Mouse (Mus musculus) liver, embryonic 16.5 days (tissue): ENCODE results near the gene Stra6l. TPM values are rescaled to one million over a fixed set of nuclear protein-coding genes. Genes with fewer than 3 reads are reported as not detected.
A peak's percentile ranks its signal among the peaks of the same experiment; 100 is the strongest.

Experiments
- ATAC-seq: fragments of 200-750 bp; cut with Nextera tagmentation; 2 replicates; pipeline ENCODE4 v1.8.0; 2017; ENCODE audit warnings: low read depth, mild to moderate bottlenecking, moderate number of reproducible peaks, moderate library complexity
- H3K27ac ChIP-seq: fragments of 300-500 bp; sonication (generic); 2 replicates; pipeline ENCODE4 v1.5.1; 2014; ENCODE audit warnings: mild to moderate bottlenecking, low read length
- H3K27me3 ChIP-seq: fragments of 300-500 bp; sonication (generic); 2 replicates; pipeline ENCODE4 v1.6.1; 2014; ENCODE audit warnings: low read depth, low read length, mixed read lengths; ENCODE audit not compliant: control insufficient read depth, insufficient read depth
- H3K36me3 ChIP-seq: fragments of 300-500 bp; sonication (generic); 2 replicates; pipeline ENCODE4 v1.6.1; 2014; ENCODE audit warnings: mild to moderate bottlenecking; ENCODE audit not compliant: control insufficient read depth, insufficient read depth
- H3K4me1 ChIP-seq: fragments of 300-500 bp; sonication (generic); 2 replicates; pipeline ENCODE4 v1.6.1; 2014; ENCODE audit warnings: low read depth, low read length, mixed read lengths; ENCODE audit not compliant: control insufficient read depth
- H3K4me2 ChIP-seq: fragments of 300-500 bp; sonication (generic); 2 replicates; pipeline ENCODE4 v1.6.1; 2014; ENCODE audit warnings: low read depth, low read length, mixed read lengths
- H3K4me3 ChIP-seq: fragments of 300-500 bp; sonication (generic); 2 replicates; pipeline ENCODE4 v1.5.1; 2014; ENCODE audit warnings: low read depth, mild to moderate bottlenecking, low read length
- H3K9ac ChIP-seq: fragments of 300-500 bp; sonication (generic); 2 replicates; pipeline ENCODE4 v1.6.1; 2014; ENCODE audit warnings: low read depth, low read length
- H3K9me3 ChIP-seq: fragments of 300-500 bp; sonication (generic); replicated peaks from 2 replicates; pipeline ENCODE4 v1.6.1; 2016; ENCODE audit warnings: low read length; ENCODE audit not compliant: control insufficient read depth
- WGBS: fragments of 180-500 bp; shearing (Covaris S2); extraction: QIAGEN DNeasy Blood & Tissue Kit; methylation state at CpG from one replicate; pipeline ENCODE4 v1.1.7; 2014; ENCODE audit not compliant: insufficient replicate concordance; 5-methylcytosine and 5-hydroxymethylcytosine counted together
- polyA plus RNA-seq: library from polyadenylated mRNA; unstranded; fragments of >200 nt; fragmentation: Nextera tagmentation; extraction: Ambion mirVana; gene quantifications from 2 replicates; pipeline ENCODE4 v1.2.1, GENCODE M21; 2015

Stra6l gene
- 8.2 and 9.4 TPM in 2 replicates for polyA plus RNA-seq

GRCm38 (mm10) chr4:45848109-45848824, at the start of gene Stra6l:
Gene Stra6l, plus strand, starts transcription at chr4:45848664.
- no peak for ATAC-seq

GRCm38 (mm10) chr4:45798964-45799363, 49.5 kb upstream of the Stra6l start, which contains the start of gene Aldh1b1:
Gene Aldh1b1, plus strand, starts transcription at chr4:45799022.
- Histone ChIP-seq H3K9me3 (no peaks in the 10 kb centered on the region), H3K27me3 (no peaks in the 10 kb centered on the region), H3K27ac (peak within 1 kb of the TSS; percentile 52; the same call in 1 of the 2 replicates), H3K4me1 (peaks cover 3% of the 10 kb centered on the region), H3K36me3 (no peaks in the 10 kb centered on the region), H3K4me3 (peak within 1 kb of the TSS; percentile 58), H3K9ac (peak within 1 kb of the TSS; percentile 54), H3K4me2 (peak within 1 kb of the TSS; percentile 56)
- peak; percentile 80 for ATAC-seq
- WGBS, result under 1% methylated on average over 26 of the region's 26 CpGs

More at GRCm38 (mm10) chr4:45848109-45848824, at the start of gene Stra6l:
- peak within 1 kb of the TSS; percentile 46 for H3K4me3 ChIP-seq
- no peaks in the 10 kb centered on the region; the same call in none of the 2 replicates for H3K4me1 ChIP-seq
- WGBS, result 20% methylated on average over 10 of the region's 10 CpGs
- H3K27ac ChIP-seq, result peak within 1 kb of the TSS; percentile 74
- H3K4me2 ChIP-seq, result peak within 1 kb of the TSS; percentile 24
- no peaks in the 10 kb centered on the region for H3K36me3 ChIP-seq
- peak within 1 kb of the TSS; percentile 1; the same call in 1 of the 2 replicates for H3K9ac ChIP-seq
- no peaks in the 10 kb centered on the region for H3K27me3 ChIP-seq
- H3K9me3 ChIP-seq, result no peaks in the 10 kb centered on the region

GRCm38 (mm10) chr4:45799956-45800537, 48.4 kb upstream of the Stra6l start:
- peak overlapping the region; percentile 32 for H3K4me3 ChIP-seq
- H3K4me1 ChIP-seq, result peaks cover 3% of the 10 kb centered on the region
- H3K27ac ChIP-seq, result peak overlapping the region; percentile 82
- no peak for ATAC-seq
- H3K9me3 ChIP-seq, result no peaks in the 10 kb centered on the region
- no peaks in the 10 kb centered on the region for H3K36me3 ChIP-seq
- H3K27me3 ChIP-seq, result no peaks in the 10 kb centered on the region
- H3K4me2 ChIP-seq, result peak overlapping the region; percentile 56; the same call in 1 of the 2 replicates
- WGBS, result 21% methylated on average over 3 of the region's 3 CpGs
- H3K9ac ChIP-seq, result no peak overlapping the region; the same call in 1 of the 2 replicates

- Histone ChIP-seq H3K27ac (no peak overlapping the region), H3K9ac (no peak overlapping the region), H3K4me3 (no peak overlapping the region), H3K36me3 (no peaks in the 10 kb centered on the region), H3K9me3 (no peaks in the 10 kb centered on the region), H3K4me1 (peaks cover 3% of the 10 kb centered on the region), H3K4me2 (no peak overlapping the region), H3K27me3 (no peaks in the 10 kb centered on the region)
- no peak for ATAC-seq
- WGBS, result 74% methylated on average over 14 of the region's 14 CpGs
Observed at GRCm38 (mm10) chr4:45802900-45803299, 45.6 kb upstream of the Stra6l start.

- no peak for ATAC-seq
- 43% methylated on average over 7 of the region's 7 CpGs for WGBS
Observed at GRCm38 (mm10) chr4:45808034-45808433, 40.4 kb upstream of the Stra6l start.

GRCm38 (mm10) chr4:45811250-45811649, 37.2 kb upstream of the Stra6l start:
- no peak for ATAC-seq
- H3K9me3 ChIP-seq, result no peaks in the 10 kb centered on the region
- 20% methylated on average over 8 of the region's 8 CpGs for WGBS

More at GRCm38 (mm10) chr4:45808034-45808433, 40.4 kb upstream of the Stra6l start:
- H3K4me1 ChIP-seq, result no peaks in the 10 kb centered on the region
- H3K4me3 ChIP-seq, result no peak overlapping the region
- H3K9me3 ChIP-seq, result no peaks in the 10 kb centered on the region
- no peaks in the 10 kb centered on the region for H3K27me3 ChIP-seq
- H3K9ac ChIP-seq, result no peak overlapping the region
- H3K4me2 ChIP-seq, result no peak overlapping the region
- no peaks in the 10 kb centered on the region for H3K36me3 ChIP-seq
- H3K27ac ChIP-seq, result no peak overlapping the region

GRCm38 (mm10) chr4:45815542-45815941, 32.9 kb upstream of the Stra6l start:
- Histone ChIP-seq H3K9ac (no peak overlapping the region), H3K36me3 (no peaks in the 10 kb centered on the region), H3K4me1 (no peaks in the 10 kb centered on the region), H3K4me2 (no peak overlapping the region), H3K4me3 (no peak overlapping the region), H3K27ac (no peak overlapping the region), H3K27me3 (no peaks in the 10 kb centered on the region), H3K9me3 (no peaks in the 10 kb centered on the region)
- ATAC-seq, result no peak
- WGBS, result 41% methylated on average over 7 of the region's 7 CpGs

More at GRCm38 (mm10) chr4:45811250-45811649, 37.2 kb upstream of the Stra6l start:
- no peaks in the 10 kb centered on the region for H3K4me1 ChIP-seq
- no peak overlapping the region for H3K9ac ChIP-seq
- no peak overlapping the region for H3K4me2 ChIP-seq
- H3K27me3 ChIP-seq, result no peaks in the 10 kb centered on the region
- no peak overlapping the region for H3K4me3 ChIP-seq
- H3K36me3 ChIP-seq, result no peaks in the 10 kb centered on the region
- H3K27ac ChIP-seq, result no peak overlapping the region

GRCm38 (mm10) chr4:45818814-45819207, 29.7 kb upstream of the Stra6l start:
- H3K36me3 ChIP-seq, result no peaks in the 10 kb centered on the region
- no peak overlapping the region for H3K27ac ChIP-seq
- no peak overlapping the region for H3K9ac ChIP-seq
- 31% methylated on average over 4 of the region's 4 CpGs for WGBS
- no peaks in the 10 kb centered on the region for H3K9me3 ChIP-seq
- no peak for ATAC-seq
- no peak overlapping the region for H3K4me3 ChIP-seq
- peak overlapping the region; percentile 0; the same call in 1 of the 2 replicates for H3K4me2 ChIP-seq
- peaks cover 7% of the 10 kb centered on the region for H3K27me3 ChIP-seq
- no peaks in the 10 kb centered on the region for H3K4me1 ChIP-seq
